Mouse (Mus musculus) lung, postnatal 0 days (tissue): Measurements from ENCODE around the gene Tap2.

Experiments used
- CTCF ChIP-seq: IDR thresholded peaks from 2 replicates; pipeline ENCODE4 v1.5.1; 2016; ENCODE audit warnings: antibody characterized with exemption, mild to moderate bottlenecking
- EP300 ChIP-seq: IDR thresholded peaks from 2 replicates; pipeline ENCODE4 v1.6.1; 2016; ENCODE audit warnings: antibody characterized with exemption, mild to moderate bottlenecking, control low read depth

DNA sequence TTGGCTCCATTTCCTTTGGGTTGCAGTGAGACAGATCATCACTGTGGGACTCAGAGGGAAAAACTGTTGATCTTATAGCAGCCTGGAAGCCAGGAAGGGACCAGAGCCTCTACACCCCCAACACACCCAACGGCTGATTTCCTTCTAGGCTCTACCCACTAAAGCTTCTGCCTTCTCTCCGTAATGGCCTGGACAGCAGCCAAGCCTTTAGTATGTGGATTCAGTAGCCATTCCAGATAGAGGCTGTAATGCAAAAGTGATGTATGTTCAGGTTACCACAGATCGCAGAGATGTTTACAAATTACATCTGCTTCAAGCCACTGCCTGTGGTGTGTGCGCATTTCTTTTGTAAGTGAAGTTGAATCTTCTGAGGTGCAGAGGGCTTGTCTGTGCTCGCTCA is 57.2 kb downstream of the Tap2 start:
- TF ChIP-seq CTCF (no peak), EP300 (no peak)
